Mouse (Mus musculus): ENCODE measurements around the gene Olfr52.
"Not testable (repeated sequence)": the region's sequence is repeated elsewhere in the genome, so short reads cannot be mapped to it uniquely, and the experiment has no call there.

Olfr52 gene

DNA sequence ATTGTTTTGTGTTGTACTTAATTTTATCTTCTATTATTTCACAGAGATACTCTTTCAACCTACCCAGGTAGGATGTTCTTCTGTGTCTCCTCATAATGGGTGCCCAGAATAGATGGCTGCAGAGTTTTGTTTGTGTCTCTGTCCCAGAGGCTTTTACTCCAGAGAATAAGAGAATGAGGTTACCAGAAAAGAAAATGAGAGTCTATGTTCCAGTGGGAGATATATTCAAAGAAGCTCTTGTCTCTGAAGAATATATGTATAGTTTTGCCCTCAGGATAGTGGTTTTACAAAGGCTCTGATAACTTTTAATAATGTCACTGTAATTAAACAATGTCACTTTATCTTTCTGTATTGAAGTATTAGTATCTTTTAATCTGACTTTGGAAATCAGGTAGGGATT lies at the start of gene Olfr52:
Gene Olfr52, minus strand, starts transcription at position 101 of the 400 bp plus-strand sequence.
- DNase-seq (ENCODE audit: low spot score) = no peak

DNA sequence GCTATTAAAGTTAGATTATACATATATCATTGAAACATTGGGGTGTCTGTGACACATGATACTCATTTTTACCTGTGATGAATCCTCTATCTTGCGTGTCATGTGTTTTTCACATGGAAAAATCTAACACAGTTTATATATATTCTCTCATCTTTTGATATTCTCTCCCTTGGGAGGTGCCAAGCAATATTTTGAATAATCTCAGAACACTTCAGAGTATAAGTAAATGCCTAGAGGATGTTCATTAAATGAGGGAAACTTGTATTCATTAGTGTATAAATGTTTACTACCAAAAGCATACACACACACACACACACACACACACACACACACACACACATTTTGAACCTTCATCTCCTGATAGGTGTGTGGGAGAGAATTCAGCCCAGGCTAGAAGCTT lies 45.8 kb upstream of the Olfr52 start, which contains the start of gene Olfr1047:
Gene Olfr1047, minus strand, starts transcription at position 101 of the 400 bp plus-strand sequence.
- DNase-seq (ENCODE audit: low spot score) = no peak

DNA sequence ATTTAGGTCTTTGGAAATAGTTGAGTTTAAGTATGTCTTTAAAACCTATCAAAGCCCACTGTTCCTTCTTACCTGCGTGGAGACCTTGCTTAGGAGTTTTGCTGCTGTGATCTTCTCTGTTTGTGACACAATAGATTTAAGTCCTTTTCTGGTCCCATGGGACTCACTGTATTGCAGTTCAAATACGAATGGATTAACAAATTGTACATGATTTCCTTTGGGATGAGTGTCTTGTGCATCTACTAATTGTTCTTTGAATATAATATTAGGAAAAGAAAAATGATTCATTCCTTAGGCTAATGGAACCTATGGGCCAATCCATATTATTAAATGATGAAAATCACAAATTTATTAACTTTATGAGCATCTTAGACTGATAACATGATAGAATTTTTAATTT lies 33.7 kb upstream of the Olfr52 start, which contains the start of gene Olfr1046:
Gene Olfr1046, minus strand, starts transcription at position 101 of the 400 bp plus-strand sequence.
- no peak for DNase-seq (ENCODE audit: low spot score)

DNA sequence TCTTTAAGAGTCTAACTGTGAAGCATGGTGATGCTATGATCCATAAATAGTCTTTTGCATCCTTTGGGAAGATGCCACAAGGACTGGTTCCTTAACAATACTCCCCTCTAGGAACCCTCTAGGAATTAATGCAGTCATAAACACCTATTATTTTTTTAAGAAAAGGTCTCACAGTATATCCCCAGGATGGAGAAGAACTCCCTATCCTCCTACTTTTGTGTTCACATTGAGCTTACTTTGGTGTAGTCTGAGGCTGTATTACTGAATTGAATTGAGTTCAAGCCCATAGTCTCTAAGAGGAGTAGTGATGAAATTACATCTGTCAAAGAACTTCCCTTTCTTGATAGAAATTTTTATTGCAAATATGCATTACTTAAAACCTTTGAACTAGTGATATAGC lies 17.4 kb upstream of the Olfr52 start, which contains the start of gene Olfr1045:
Gene Olfr1045, minus strand, starts transcription at position 101 of the 400 bp plus-strand sequence.
- DNase-seq (ENCODE audit: low spot score) = no peak

DNA sequence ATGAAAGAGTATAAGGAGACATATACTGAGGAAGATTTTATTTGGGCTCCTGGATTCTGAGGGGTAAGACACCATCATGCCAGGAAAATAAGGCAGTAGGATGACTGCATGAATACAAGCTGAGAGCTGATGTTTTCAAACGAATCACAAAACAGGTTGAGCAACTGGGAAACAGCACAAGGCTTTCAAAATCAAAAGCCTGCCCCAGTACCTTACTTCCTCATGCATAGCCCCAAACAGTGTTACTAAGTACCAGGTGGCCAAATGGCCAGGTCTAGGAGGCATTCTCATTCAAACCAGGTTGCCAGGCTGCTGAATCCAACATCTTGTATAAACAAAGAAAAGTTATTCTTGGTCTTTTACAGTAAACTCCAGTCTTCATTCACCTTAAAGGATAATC lies 10.4 kb upstream of the Olfr52 start:
- DNase-seq (ENCODE audit: low spot score) = no peak

DNA sequence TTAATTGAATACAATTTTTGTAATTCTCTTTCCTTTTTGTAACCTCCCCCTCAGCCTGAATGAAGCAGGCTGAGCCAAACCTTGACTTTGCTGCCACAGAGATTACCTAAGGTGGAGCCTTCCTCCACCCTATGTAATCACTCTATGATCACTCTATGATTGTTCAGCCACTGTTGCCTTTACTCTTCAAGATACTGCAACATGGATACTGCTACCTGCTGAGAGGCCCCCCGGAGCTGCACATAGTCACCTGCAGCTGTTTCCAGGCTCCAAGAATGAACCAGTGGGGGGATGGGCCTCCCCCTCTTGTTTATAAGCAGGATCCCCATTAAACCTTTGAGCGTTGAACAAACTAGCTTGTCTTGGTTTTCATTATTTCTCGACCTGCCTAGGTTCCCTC lies 5.5 kb downstream of the Olfr52 start:
- DNase-seq (ENCODE audit: low spot score) = no peak

DNA sequence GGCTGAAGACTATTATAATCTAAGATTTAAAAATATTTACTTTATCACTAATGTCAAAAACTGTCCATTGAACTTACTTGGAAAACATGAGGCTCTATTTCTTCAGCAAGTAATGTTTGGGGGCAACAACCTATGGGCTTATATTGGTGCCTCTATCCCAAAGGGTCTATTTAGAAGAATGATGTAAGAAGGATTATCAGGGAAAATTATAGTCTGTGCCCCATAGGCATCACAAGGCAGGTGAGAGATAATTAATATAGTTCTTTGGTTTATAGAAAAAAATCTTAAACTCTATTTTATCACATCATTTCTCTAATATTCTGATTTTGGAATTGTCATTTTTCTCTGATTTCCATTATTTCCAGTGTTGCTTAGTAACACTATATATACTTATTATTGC lies 7.8 kb downstream of the Olfr52 start, which contains the start of gene Olfr1044:
Gene Olfr1044, minus strand, starts transcription at position 101 of the 400 bp plus-strand sequence.
- no peak for DNase-seq (ENCODE audit: low spot score)

GRCm38 (mm10) chr2:86175422-86175821 lies 10.1 kb downstream of the Olfr52 start:
- not testable (repeated sequence) for DNase-seq (ENCODE audit: low spot score)

DNA sequence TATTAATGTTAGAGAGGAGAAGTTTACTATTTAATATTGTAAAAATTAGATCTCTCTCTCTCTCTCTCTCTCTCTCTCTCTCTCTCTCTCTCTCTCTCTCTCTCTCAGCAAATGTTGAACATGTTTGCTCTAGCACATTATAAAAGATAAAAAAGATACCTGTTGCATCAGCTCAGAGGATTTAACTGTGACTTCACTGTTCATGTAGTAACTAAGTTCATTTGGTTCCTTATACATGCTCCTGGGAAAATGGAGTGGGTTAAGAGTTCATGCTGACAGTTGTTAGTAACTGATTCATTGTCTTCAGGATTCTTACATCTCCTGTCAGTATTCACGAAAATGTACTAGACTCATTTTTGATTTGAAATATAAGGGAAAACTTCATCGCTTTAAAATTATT lies 18.1 kb downstream of the Olfr52 start, which contains the start of gene Olfr1043:
Gene Olfr1043, minus strand, starts transcription at position 101 of the 400 bp plus-strand sequence.
- DNase-seq (ENCODE audit: low spot score) = no peak

GRCm38 (mm10) chr2:86161738-86162137 lies 23.7 kb downstream of the Olfr52 start, which contains the start of gene Olfr1042:
Olfr1042 (minus strand) TSS chr2:86161838.
- DNase-seq (ENCODE audit: low spot score) = no peak

- no peak for DNase-seq (ENCODE audit: low spot score)
Observed at GRCm38 (mm10) chr2:86146632-86147031, 38.9 kb downstream of the Olfr52 start, which contains the start of gene Olfr1040. Olfr1040 (minus strand) TSS chr2:86146732.

DNA sequence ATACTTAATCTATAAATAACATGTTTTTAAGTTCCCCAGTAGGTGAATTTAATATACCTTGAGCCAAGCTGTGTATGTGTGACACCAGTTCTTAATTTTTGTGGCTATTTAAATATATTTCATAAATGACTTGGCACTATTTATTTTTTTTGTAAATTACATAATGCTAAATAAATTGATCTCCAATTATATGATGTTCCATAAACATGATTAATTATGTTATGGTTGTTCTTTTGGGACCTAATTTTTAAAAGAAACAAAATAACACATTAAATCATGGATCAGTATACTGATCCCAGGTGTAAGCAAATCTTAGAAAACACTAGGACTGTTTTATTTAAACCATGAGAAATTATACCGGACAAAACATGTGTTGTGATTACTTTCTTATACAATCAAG lies 49.7 kb downstream of the Olfr52 start, which contains the start of gene Olfr1039:
Gene Olfr1039, minus strand, starts transcription at position 101 of the 400 bp plus-strand sequence.
- no peak for DNase-seq (ENCODE audit: low spot score)

Data from testis, postnatal 10 days (tissue).